Mouse (Mus musculus) limb, embryonic 12.5 days (tissue): ENCODE measurements around the gene Ehd1. TPM values are rescaled to one million over a fixed set of nuclear protein-coding genes. Genes with fewer than 3 reads are reported as not detected.
"Not testable (repeated sequence)": the region's sequence is repeated elsewhere in the genome, so short reads cannot be mapped to it uniquely, and the experiment has no call there.

ENCODE experiments used
- ATAC-seq: fragments of 200-750 bp; cut with Nextera tagmentation; 2 replicates; pipeline ENCODE4 v1.8.0; 2017; ENCODE audit warnings: low read depth, moderate TSS enrichment; ENCODE audit not compliant: insufficient number of reproducible peaks, insufficient read depth, low FRiP score, low TSS enrichment
- H3K27ac ChIP-seq: fragments of 300-500 bp; sonication (generic); 2 replicates; pipeline ENCODE4 v1.5.1; 2016; ENCODE audit warnings: mild to moderate bottlenecking, moderate library complexity
- H3K27me3 ChIP-seq: fragments of 300-500 bp; sonication (generic); 2 replicates; pipeline ENCODE4 v1.6.1; 2016; ENCODE audit warnings: mild to moderate bottlenecking, moderate library complexity
- H3K36me3 ChIP-seq: fragments of 300-500 bp; sonication (generic); 2 replicates; pipeline ENCODE4 v1.6.1; 2016; ENCODE audit warnings: mild to moderate bottlenecking, moderate library complexity
- H3K4me1 ChIP-seq: fragments of 300-500 bp; sonication (generic); replicated peaks from 2 replicates; pipeline ENCODE4 v1.6.1; 2016
- H3K4me2 ChIP-seq: fragments of 300-500 bp; sonication (generic); 2 replicates; pipeline ENCODE4 v1.6.1; 2016; ENCODE audit warnings: mild to moderate bottlenecking, moderate library complexity
- H3K4me3 ChIP-seq: fragments of 300-500 bp; sonication (generic); replicated peaks from 2 replicates; pipeline ENCODE4 v1.5.1; 2016; ENCODE audit warnings: mild to moderate bottlenecking
- H3K9ac ChIP-seq: fragments of 300-500 bp; sonication (generic); replicated peaks from 2 replicates; pipeline ENCODE4 v1.6.1; 2016; ENCODE audit warnings: mild to moderate bottlenecking, moderate library complexity
- H3K9me3 ChIP-seq: fragments of 300-500 bp; sonication (generic); 2 replicates; pipeline ENCODE4 v1.6.1; 2016; ENCODE audit warnings: mild to moderate bottlenecking, moderate library complexity
- WGBS: fragments of 180-500 bp; shearing (Covaris S2); methylation state at CpG from one replicate; pipeline ENCODE4 v1.1.7; 2016; 5-methylcytosine and 5-hydroxymethylcytosine counted together
- polyA plus RNA-seq: library from polyadenylated mRNA; unstranded; fragments of >200 nt; fragmentation: Nextera tagmentation; extraction: Ambion mirVana; gene quantifications from 2 replicates; pipeline ENCODE4 v1.2.1, GENCODE M21; 2016

Ehd1 gene
- polyA plus RNA-seq, 1 experiment from 2014 or later, result 71.5 TPM

DNA sequence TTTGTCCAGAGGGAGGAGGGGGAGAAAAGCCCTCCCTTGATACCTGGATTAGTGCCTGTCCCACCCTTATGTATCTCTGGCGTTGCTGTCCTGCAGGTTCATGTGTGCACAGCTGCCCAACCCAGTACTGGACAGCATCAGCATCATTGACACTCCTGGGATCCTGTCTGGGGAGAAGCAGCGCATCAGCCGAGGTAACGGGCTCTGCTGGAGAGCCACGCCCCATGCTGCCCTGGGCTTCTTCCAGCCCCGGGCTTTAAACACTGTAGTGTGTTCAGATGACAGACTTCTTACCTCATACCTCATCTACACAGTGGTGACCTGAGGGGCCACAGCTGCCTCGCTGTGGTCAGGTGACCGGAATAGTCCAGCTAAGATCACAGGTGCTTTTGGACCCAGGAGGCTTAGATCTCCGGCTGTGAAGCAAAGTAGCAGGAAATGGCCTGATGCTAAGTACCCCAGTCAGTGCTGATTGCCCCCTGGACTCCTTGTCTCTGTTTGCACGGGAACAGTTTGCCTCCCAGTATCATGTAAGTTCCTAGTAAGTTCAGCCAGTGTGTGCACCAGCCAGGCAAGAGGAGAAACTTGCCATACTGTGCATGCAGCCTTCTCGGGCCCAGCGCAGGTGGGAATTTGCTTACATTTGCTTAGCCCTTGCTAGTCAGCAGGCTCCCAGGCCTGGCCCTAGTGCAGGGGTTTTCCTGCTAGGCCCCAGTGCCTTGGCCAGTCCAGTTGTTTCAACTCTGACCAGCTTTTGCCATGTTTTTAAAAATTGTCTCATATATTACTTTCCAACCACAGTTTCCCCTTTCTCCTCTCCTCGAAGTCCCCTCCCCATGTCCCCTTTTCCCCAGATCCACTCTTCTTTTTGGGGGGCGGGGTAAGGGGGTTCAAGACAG, 4.8 kb downstream of the Ehd1 start:
- 77% methylated on average over 14 of the region's 14 CpGs for WGBS
- no peak for ATAC-seq
- no peaks in the 10 kb centered on the region for H3K27me3 ChIP-seq
- H3K36me3 ChIP-seq, result peaks cover 76% of the 10 kb centered on the region
- H3K9ac ChIP-seq, result no peak overlapping the region
- H3K4me2 ChIP-seq, result no peak overlapping the region
- no peak overlapping the region for H3K4me3 ChIP-seq
- no peaks in the 10 kb centered on the region for H3K9me3 ChIP-seq
- no peak overlapping the region for H3K27ac ChIP-seq
- H3K4me1 ChIP-seq, result peaks cover 26% of the 10 kb centered on the region

GRCm38 (mm10) chr19:6283001-6283400, 6.5 kb downstream of the Ehd1 start:
- H3K9me3 ChIP-seq, result no peaks in the 10 kb centered on the region
- peaks cover 25% of the 10 kb centered on the region for H3K4me1 ChIP-seq
- H3K4me3 ChIP-seq, result no peak overlapping the region
- peaks cover 93% of the 10 kb centered on the region for H3K36me3 ChIP-seq
- 86% methylated on average over 5 of the region's 5 CpGs for WGBS
- ATAC-seq, result no peak
- H3K27ac ChIP-seq, result no peak overlapping the region
- H3K9ac ChIP-seq, result no peak overlapping the region
- H3K27me3 ChIP-seq, result no peaks in the 10 kb centered on the region
- H3K4me2 ChIP-seq, result no peak overlapping the region

DNA sequence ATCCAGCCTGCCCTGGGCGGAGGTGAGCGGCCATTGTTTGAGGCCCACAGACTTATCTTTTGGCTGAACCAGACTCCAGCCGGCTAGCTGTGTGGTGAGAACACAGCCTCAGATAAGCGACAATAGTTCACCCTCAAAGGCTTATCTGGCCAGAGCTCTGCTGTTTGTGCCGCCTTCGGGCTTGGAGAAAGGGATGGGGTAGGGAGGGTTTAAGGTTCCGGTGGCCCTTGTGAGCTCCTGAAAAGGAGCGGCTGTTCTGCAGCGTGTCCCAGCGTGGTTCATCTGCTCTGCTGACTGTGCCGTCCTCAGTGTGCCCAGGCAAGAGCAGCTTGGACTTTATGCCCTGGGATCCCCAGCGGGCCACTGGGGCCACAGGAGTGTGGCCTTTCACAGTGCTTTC, 8.0 kb downstream of the Ehd1 start:
- Histone ChIP-seq H3K27me3 (no peaks in the 10 kb centered on the region), H3K4me1 (peaks cover 16% of the 10 kb centered on the region), H3K9ac (no peak overlapping the region), H3K4me3 (no peak overlapping the region), H3K36me3 (peaks cover 96% of the 10 kb centered on the region), H3K27ac (no peak overlapping the region), H3K9me3 (no peaks in the 10 kb centered on the region), H3K4me2 (no peak overlapping the region)
- ATAC-seq, result no peak
- WGBS, result 92% methylated on average over 12 of the region's 12 CpGs

- H3K36me3 ChIP-seq, result peaks cover 96% of the 10 kb centered on the region
- H3K4me1 ChIP-seq, result peaks cover 11% of the 10 kb centered on the region
- no peaks in the 10 kb centered on the region for H3K9me3 ChIP-seq
- ATAC-seq, result no peak
- H3K4me3 ChIP-seq, result no peak overlapping the region
- H3K9ac ChIP-seq, result no peak overlapping the region
- no peak overlapping the region for H3K4me2 ChIP-seq
- no peak overlapping the region for H3K27ac ChIP-seq
- WGBS, result 85% methylated on average over 8 of the region's 8 CpGs
- H3K27me3 ChIP-seq, result no peaks in the 10 kb centered on the region
Observed at GRCm38 (mm10) chr19:6285226-6285625, 8.7 kb downstream of the Ehd1 start.

DNA sequence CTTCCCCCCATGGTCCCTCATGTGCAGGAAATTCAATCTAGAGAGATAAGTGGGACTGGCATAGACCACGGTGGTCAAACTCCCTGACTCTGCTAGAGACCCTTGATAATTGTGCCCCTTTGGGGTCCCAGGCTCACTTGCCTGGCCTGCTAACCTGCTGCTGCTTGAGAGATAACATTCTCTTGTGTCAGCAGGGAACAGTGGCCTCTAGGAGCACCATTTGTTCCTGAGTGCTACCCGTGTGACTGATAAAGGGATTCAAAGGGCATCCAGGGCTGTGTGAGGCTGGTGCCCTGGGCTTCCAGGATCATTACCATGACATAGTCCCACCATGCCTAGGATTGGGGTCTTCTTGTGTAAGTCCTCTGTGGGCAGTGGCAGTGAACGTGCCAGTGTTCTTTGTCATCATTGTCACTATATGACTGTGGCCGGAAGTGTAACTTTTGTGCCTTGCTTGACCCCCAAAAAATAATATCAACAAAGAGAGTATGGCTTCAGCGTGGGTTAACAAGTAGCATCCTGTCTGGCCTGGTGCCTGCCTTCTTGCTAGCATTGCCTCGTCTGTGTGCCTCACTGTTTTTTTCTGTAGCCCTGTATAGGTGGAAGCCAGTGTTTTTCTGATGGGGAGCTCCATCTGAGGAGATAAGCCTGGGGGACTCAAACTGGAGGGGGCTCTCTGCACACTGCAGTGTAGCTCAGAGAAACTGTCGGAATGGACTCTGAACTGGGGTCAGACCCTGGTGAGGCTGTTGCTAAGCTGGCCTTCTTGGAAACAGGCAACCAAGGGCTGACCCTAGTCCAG, 9.3 kb downstream of the Ehd1 start:
- Histone ChIP-seq H3K4me1 (peaks cover 11% of the 10 kb centered on the region), H3K27me3 (no peaks in the 10 kb centered on the region), H3K36me3 (peaks cover 93% of the 10 kb centered on the region), H3K9me3 (no peaks in the 10 kb centered on the region), H3K4me2 (no peak overlapping the region), H3K9ac (no peak overlapping the region), H3K4me3 (no peak overlapping the region), H3K27ac (no peak overlapping the region)
- ATAC-seq, result no peak
- WGBS, result 77% methylated on average over 7 of the region's 7 CpGs

- no peak for ATAC-seq
- no peak overlapping the region for H3K4me3 ChIP-seq
- H3K9ac ChIP-seq, result no peak overlapping the region; the same call in 1 of the 2 replicates
- H3K27me3 ChIP-seq, result no peaks in the 10 kb centered on the region
- 89% methylated on average over 19 of the region's 19 CpGs for WGBS
- no peaks in the 10 kb centered on the region for H3K9me3 ChIP-seq
- H3K36me3 ChIP-seq, result peaks cover 93% of the 10 kb centered on the region
- no peak overlapping the region for H3K27ac ChIP-seq
- no peak overlapping the region for H3K4me2 ChIP-seq
- peaks cover 11% of the 10 kb centered on the region for H3K4me1 ChIP-seq
Observed at GRCm38 (mm10) chr19:6286434-6287401, 10.2 kb downstream of the Ehd1 start.

GRCm38 (mm10) chr19:6288236-6288894, 11.8 kb downstream of the Ehd1 start:
- WGBS, result 74% methylated on average over 13 of the region's 13 CpGs
- no peaks in the 10 kb centered on the region for H3K9me3 ChIP-seq
- peaks cover 11% of the 10 kb centered on the region for H3K4me1 ChIP-seq
- peaks cover 91% of the 10 kb centered on the region for H3K36me3 ChIP-seq
- no peak overlapping the region for H3K4me3 ChIP-seq
- no peak overlapping the region; the same call in 1 of the 2 replicates for H3K9ac ChIP-seq
- H3K27me3 ChIP-seq, result no peaks in the 10 kb centered on the region
- H3K4me2 ChIP-seq, result no peak overlapping the region
- peak overlapping the region; percentile 62 for H3K27ac ChIP-seq
- ATAC-seq, result no peak

DNA sequence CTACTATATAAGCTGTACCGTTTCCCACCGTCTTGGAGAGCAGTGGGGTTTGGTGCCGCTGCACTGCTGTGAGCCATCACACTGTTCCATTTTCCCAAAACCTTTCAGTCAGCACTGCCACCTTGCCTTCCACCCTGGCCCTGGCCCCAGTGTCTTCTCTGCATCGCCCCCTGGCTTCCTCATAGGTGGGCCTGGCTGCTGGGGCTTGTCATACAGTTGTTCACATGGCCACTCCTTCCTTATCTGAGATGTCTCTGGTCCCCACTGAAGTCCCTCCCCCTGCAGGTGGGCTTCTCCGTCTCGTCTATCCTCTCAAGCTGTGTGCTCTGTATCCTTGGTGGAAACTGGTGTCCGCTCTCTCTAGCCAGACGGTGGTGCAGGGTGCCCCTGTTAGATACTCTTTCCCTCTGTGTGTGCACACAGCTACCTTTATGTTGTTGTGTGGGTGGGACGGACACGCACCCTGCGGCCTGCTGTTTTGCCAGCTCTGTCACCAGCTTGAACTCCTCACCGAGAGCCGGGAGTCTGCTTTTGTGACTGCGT, 13.2 kb downstream of the Ehd1 start:
- Histone ChIP-seq H3K27ac (no peak overlapping the region), H3K27me3 (no peaks in the 10 kb centered on the region), H3K4me1 (peaks cover 11% of the 10 kb centered on the region), H3K4me2 (no peak overlapping the region), H3K36me3 (peaks cover 92% of the 10 kb centered on the region), H3K4me3 (no peak overlapping the region), H3K9me3 (no peaks in the 10 kb centered on the region), H3K9ac (0 out of 2 replicates have a peak overlapping the region, but pooled peaks have one; percentile 14)
- 89% methylated on average over 14 of the region's 14 CpGs for WGBS
- no peak for ATAC-seq

GRCm38 (mm10) chr19:6290720-6291116, 14.2 kb downstream of the Ehd1 start:
- H3K9ac ChIP-seq, H3K4me2 ChIP-seq, H3K9me3 ChIP-seq, H3K27ac ChIP-seq, H3K27me3 ChIP-seq, ATAC-seq, H3K4me3 ChIP-seq: not testable (repeated sequence)
- peaks cover 92% of the 10 kb centered on the region for H3K36me3 ChIP-seq
- 91% methylated on average over 5 of the region's 6 CpGs for WGBS
- H3K4me1 ChIP-seq, result peaks cover 11% of the 10 kb centered on the region

- Histone ChIP-seq H3K4me3 (no peak overlapping the region), H3K36me3 (peaks cover 92% of the 10 kb centered on the region), H3K9me3 (no peaks in the 10 kb centered on the region), H3K4me1 (peaks cover 11% of the 10 kb centered on the region), H3K27me3 (no peaks in the 10 kb centered on the region), H3K4me2 (no peak overlapping the region), H3K27ac (no peak overlapping the region), H3K9ac (no peak overlapping the region)
- 82% methylated on average over 10 of the region's 10 CpGs for WGBS
- ATAC-seq, result no peak
Observed at GRCm38 (mm10) chr19:6291117-6291781, 14.7 kb downstream of the Ehd1 start.
